In genomic region chr17:27456364-27456763, GRCm38 (mm10) we compare ENCODE assay signal across 24 mouse cellular contexts.
DNase-seq lines count a peak whose midpoint lies in the region; ATAC-seq lines count a peak whose summit lies in the region.
"Had no signal": no experiment of that assay in that cellular context is flagged by ENCODE, and none has a peak within 500 bp of the region (broad histone marks: within the 10 kb centered on the region; RNA-seq: fewer than 3 reads in every experiment).

No protein-coding gene starts in this region.

- no peak overlapping the region for H3K9ac ChIP-seq in forebrain, embryonic 13.5 days
- H3K9ac ChIP-seq in forebrain, embryonic 11.5 days (ENCODE audit: low read length) = no peak overlapping the region
- no peak overlapping the region for H3K9ac ChIP-seq in midbrain, embryonic 11.5 days (ENCODE audit: low read length)
- H3K9ac ChIP-seq: embryonic facial prominence, embryonic 15.5 days; heart, embryonic 15.5 days; limb, embryonic 12.5 days; liver, embryonic 13.5 days; lung, embryonic 15.5 days; stomach, embryonic 15.5 days had no signal

- H3K9me3 ChIP-seq in forebrain, embryonic 13.5 days (replicated peaks) = no peaks in the 10 kb centered on the region
- H3K9me3 ChIP-seq in forebrain, embryonic 11.5 days (ENCODE audit: control insufficient read depth, low read length) = no peaks in the 10 kb centered on the region
- no peaks in the 10 kb centered on the region for H3K9me3 ChIP-seq in megakaryocyte, embryonic 14.5 days
- no peaks in the 10 kb centered on the region for H3K9me3 ChIP-seq in midbrain, embryonic 11.5 days (ENCODE audit: control insufficient read depth, low read length)
- H3K9me3 ChIP-seq: embryonic facial prominence, embryonic 15.5 days; heart, embryonic 15.5 days; limb, embryonic 12.5 days; liver, embryonic 13.5 days; lung, embryonic 15.5 days; stomach, embryonic 15.5 days had no signal

- H3K4me1 ChIP-seq in forebrain, embryonic 13.5 days = 0 out of 2 replicates have a peak, but pooled peaks cover 7% of the 10 kb centered on the region
- no peaks in the 10 kb centered on the region for H3K4me1 ChIP-seq in forebrain, embryonic 11.5 days (replicated peaks; ENCODE audit: control insufficient read depth, insufficient read depth, low read length)
- H3K4me1 ChIP-seq in megakaryocyte, embryonic 14.5 days = no peaks in the 10 kb centered on the region; the same call in 1 of the 2 replicates
- no peaks in the 10 kb centered on the region for H3K4me1 ChIP-seq in midbrain, embryonic 11.5 days (ENCODE audit: control insufficient read depth, insufficient read depth, low read length)
- H3K4me1 ChIP-seq: embryonic facial prominence, embryonic 15.5 days; heart, embryonic 15.5 days; limb, embryonic 12.5 days; liver, embryonic 13.5 days; lung, embryonic 15.5 days; stomach, embryonic 15.5 days had no signal

- H3K36me3 ChIP-seq in forebrain, embryonic 13.5 days (ENCODE audit: poor library complexity, severe bottlenecking) = no peaks in the 10 kb centered on the region
- H3K36me3 ChIP-seq in forebrain, embryonic 11.5 days (ENCODE audit: control insufficient read depth, insufficient read depth, low read length) = no peaks in the 10 kb centered on the region
- no peaks in the 10 kb centered on the region for H3K36me3 ChIP-seq in megakaryocyte, embryonic 14.5 days (replicated peaks; ENCODE audit: low read length)
- no peaks in the 10 kb centered on the region for H3K36me3 ChIP-seq in midbrain, embryonic 11.5 days (ENCODE audit: control insufficient read depth, insufficient read depth, low read length)
- H3K36me3 ChIP-seq: embryonic facial prominence, embryonic 15.5 days; heart, embryonic 15.5 days; limb, embryonic 12.5 days; liver, embryonic 13.5 days; lung, embryonic 15.5 days; stomach, embryonic 15.5 days had no signal

- no peak overlapping the region for H3K4me2 ChIP-seq in forebrain, embryonic 13.5 days
- H3K4me2 ChIP-seq in forebrain, embryonic 11.5 days (ENCODE audit: low read depth, low read length, severe bottlenecking) = no peak overlapping the region
- no peak overlapping the region for H3K4me2 ChIP-seq in midbrain, embryonic 11.5 days
- H3K4me2 ChIP-seq: embryonic facial prominence, embryonic 15.5 days; heart, embryonic 15.5 days; limb, embryonic 12.5 days; liver, embryonic 13.5 days; lung, embryonic 15.5 days; stomach, embryonic 15.5 days had no signal

- H3K27me3 ChIP-seq in forebrain, embryonic 13.5 days = no peaks in the 10 kb centered on the region
- H3K27me3 ChIP-seq in forebrain, embryonic 11.5 days (ENCODE audit: control insufficient read depth, insufficient read depth, low read length) = no peaks in the 10 kb centered on the region
- H3K27me3 ChIP-seq in megakaryocyte, embryonic 14.5 days (replicated peaks) = peaks cover 73% of the 10 kb centered on the region
- H3K27me3 ChIP-seq in midbrain, embryonic 11.5 days (ENCODE audit: control insufficient read depth, insufficient read depth, low read length) = no peaks in the 10 kb centered on the region; the same call in 1 of the 2 replicates
- H3K27me3 ChIP-seq: liver, embryonic 13.5 days; lung, embryonic 15.5 days; stomach, embryonic 15.5 days had no signal

- H3K27ac ChIP-seq in forebrain, embryonic 13.5 days = no peak overlapping the region
- no peak overlapping the region for H3K27ac ChIP-seq in forebrain, embryonic 11.5 days (ENCODE audit: low read depth, low read length)
- no peak overlapping the region for H3K27ac ChIP-seq in midbrain, embryonic 11.5 days (ENCODE audit: low read depth, low read length)
- H3K27ac ChIP-seq: embryonic facial prominence, embryonic 15.5 days; heart, embryonic 15.5 days; kidney, postnatal 0 days; layer of hippocampus, adult 2 months; limb, embryonic 12.5 days; liver, embryonic 13.5 days; lung, embryonic 15.5 days; macrophage; stomach, embryonic 15.5 days had no signal

- ATAC-seq in forebrain, embryonic 13.5 days = peak; percentile 58; the same call in 1 of the 2 replicates
- no peak for ATAC-seq in forebrain, embryonic 11.5 days (replicated peaks; ENCODE audit: low FRiP score)
- ATAC-seq in megakaryocyte, adult 5-6 weeks (ENCODE audit: poor library complexity, severe bottlenecking) = no peak
- ATAC-seq in midbrain, embryonic 11.5 days (ENCODE audit: low FRiP score) = no peak

- DNase-seq in forebrain, embryonic 11.5 days (ENCODE audit: low spot score) = no peak
- DNase-seq in cerebellum, adult 9-10 months = peak; percentile 99
- DNase-seq in retina, postnatal 1 day = peak; percentile 79
- DNase-seq in midbrain, embryonic 11.5 days (ENCODE audit: low spot score, missing footprints) = no peak
- DNase-seq in urinary bladder, postnatal 10 days (ENCODE audit: low spot score) = no peak
- DNase-seq: adrenal gland, postnatal 10 days; embryo, embryonic 11 days; gastrocnemius, postnatal 10 days; heart, adult 18-20 months; kidney, adult 11 months; liver, embryonic 13.5 days; midbrain, embryonic 14.5 days; thymus, postnatal 14 days had no signal

- no peak overlapping the region for H3K4me3 ChIP-seq in forebrain, embryonic 13.5 days
- no peak overlapping the region for H3K4me3 ChIP-seq in forebrain, embryonic 11.5 days (ENCODE audit: low read depth, low read length)
- H3K4me3 ChIP-seq in megakaryocyte, embryonic 14.5 days (replicated peaks) = peak overlapping the region; percentile 46
- no peak overlapping the region for H3K4me3 ChIP-seq in midbrain, embryonic 11.5 days (ENCODE audit: low read depth, low read length)
- H3K4me3 ChIP-seq: embryonic facial prominence, embryonic 15.5 days; heart, embryonic 15.5 days; layer of hippocampus, adult 2 months; limb, embryonic 12.5 days; liver, embryonic 13.5 days; lung, embryonic 15.5 days; stomach, embryonic 15.5 days had no signal

- 68% methylated on average over 11 of the region's 11 CpGs for WGBS in forebrain, embryonic 13.5 days
- WGBS in forebrain, embryonic 11.5 days = 73% methylated on average over 11 of the region's 11 CpGs
- 74% methylated on average over 11 of the region's 11 CpGs for WGBS in midbrain, embryonic 11.5 days

Comparison
In these comparisons a context has a peak if more than half of its experiments do, and no peak if none do; other contexts are left out.
1. DNase-seq: peak in cerebellum, adult 9-10 months (single experiment) and retina, postnatal 1 day (single experiment); none in forebrain, embryonic 11.5 days (single experiment), midbrain, embryonic 11.5 days (single experiment) and urinary bladder, postnatal 10 days (single experiment).